Mouse (Mus musculus): ENCODE results near the gene Aaas.

GRCm38 (mm10) chr15:102366733-102367344 is 16.3 kb upstream of the Aaas start, which contains the start of gene Sp7:
- TF ChIP-seq GATA1 (IDR thresholded peaks at IDR 0.05; ENCODE audit: low read length), result no peak
- no peak for TF ChIP-seq TAL1 (IDR thresholded peaks at IDR 0.05; ENCODE audit: low read length)

Data from erythroblast, embryonic 14.5 days (primary cell).